Mouse (Mus musculus) adrenal gland, adult 2 months (tissue): Measurements from ENCODE around the gene Fam92a. TPM values are rescaled to one million over a fixed set of nuclear protein-coding genes. Genes with fewer than 3 reads are reported as not detected.
"Not testable (repeated sequence)": the region's sequence is repeated elsewhere in the genome, so short reads cannot be mapped to it uniquely, and the experiment has no call there.

Experiments
- DNase-seq: peaks from one replicate; pipeline ENCODE4 v3.0.0; 2021
- long read RNA-seq: library from polyadenylated mRNA; stranded (forward); transcript quantifications from one replicate; pipeline ENCODE4 v2.0.0, GENCODE M21; 2021
- polyA plus RNA-seq: library from polyadenylated mRNA; depleted of rRNA; stranded (reverse); fragments of >200 nt; gene quantifications from 2 replicates; pipeline ENCODE4 v1.2.3, GENCODE M21; 2012; rRNA removed
- total RNA-seq, 2 experiments: library from RNA; stranded (reverse); gene quantifications; 2 replicates each; pipeline ENCODE4 v1.2.3; 2021

Gene Fam92a
- 10 to 100 TPM; 32.3 to 38.2 TPM for total RNA-seq
- 2.6 and 4.4 TPM in 2 replicates for polyA plus RNA-seq
- long read RNA-seq, partial matches to known transcripts: 1 of 4 reads
- long read RNA-seq, other reads (novel, unspliced or antisense): 2 of 4 reads

DNA sequence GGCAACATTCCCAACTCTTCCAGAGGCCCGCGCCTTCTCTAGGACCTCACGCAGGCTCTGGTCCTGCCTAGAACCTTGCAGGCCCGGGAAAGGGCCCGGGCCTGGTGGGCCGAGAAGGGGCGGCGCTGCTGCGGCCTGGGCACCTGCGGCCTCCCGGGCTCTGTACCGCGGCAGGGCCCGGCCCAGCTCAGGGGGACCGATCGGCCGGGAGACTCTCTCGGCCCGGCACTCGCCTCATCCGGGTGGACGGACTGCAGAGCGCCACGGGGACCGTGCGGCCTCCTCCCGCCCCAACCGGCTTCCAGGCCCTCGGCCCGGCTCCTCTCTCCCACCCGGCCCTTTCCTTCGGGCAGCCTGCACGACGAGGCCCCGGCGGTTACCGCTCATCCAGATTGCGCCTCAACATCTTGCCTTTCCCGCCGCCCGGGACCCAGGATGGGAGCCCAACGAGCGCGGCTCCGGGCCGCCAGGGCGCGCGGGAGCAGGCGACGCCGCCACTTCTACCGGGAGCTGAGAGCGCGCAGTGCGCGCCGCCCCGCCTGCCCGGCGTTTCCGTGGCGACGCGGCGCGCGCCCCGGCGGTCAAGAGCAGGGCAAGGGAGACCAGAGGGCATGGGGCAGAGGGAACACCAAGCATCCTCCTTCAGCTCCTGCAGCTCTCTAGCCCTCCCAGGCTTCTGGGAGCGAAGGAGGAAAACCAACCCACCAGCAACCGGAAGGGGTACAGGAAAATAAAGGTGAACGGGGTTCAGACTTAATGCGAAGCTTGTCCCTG, at the start of gene Fam92a:
Gene Fam92a (minus strand): TSS at position 698 of the 774 bp plus-strand sequence.
- DNase-seq: peak; percentile 89

DNA sequence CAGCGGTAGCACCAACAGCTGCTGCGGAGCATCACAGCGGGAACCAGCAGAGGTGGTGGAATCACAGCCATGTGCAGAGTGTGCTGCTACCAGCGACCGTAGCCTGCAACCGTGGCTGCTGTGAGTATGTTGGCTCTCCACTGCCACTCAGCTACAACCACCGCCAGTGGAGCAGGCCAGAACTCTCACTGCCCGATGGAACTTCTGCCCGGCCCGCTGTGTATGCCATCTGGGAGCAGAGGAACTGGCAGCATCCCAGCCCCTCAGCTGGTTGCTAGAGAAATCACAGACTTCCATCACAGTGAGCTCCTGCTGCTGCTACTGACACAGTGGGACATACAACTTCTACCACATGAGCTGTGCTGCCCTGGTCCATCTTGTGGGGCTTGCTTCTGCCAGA, 7.2 kb upstream of the Fam92a start:
- DNase-seq: no peak

DNA sequence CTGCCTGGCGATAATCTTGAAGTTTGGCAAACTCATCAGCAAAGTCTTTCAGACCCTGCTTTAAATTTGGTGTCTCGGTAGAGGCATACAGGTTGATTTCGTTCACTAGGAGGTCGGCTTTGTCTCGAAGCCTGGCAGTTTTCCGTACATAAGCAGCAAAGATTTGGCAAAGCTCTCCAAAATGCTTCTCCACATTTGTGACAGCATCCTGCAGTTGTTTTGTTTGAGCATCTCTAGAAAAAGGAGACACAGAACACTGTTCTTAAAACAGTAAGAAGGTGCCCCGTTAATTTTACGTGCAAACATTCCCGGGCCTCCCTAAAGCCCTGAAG, 863 bp downstream of the Fam92a start:
- DNase-seq: no peak

DNA sequence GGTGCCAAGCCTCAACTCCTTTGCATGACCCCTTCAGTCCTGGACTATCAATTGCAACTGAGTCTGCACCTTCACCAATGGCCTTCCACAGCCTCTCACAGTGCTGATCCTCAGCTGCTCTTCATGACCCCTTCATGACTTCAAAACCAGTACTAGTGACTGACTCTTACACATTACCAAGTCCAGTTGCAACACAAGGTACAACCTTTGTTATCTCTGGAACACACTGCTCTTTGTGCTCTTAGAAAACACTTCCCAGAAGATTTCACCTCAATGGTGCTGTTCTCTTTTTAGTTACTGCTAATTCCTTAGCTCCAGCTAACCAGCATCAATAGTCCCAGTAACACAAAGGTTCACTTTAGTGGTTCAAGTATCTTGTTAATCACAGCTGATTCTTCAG, 24.2 kb downstream of the Fam92a start:
- no peak for DNase-seq

DNA sequence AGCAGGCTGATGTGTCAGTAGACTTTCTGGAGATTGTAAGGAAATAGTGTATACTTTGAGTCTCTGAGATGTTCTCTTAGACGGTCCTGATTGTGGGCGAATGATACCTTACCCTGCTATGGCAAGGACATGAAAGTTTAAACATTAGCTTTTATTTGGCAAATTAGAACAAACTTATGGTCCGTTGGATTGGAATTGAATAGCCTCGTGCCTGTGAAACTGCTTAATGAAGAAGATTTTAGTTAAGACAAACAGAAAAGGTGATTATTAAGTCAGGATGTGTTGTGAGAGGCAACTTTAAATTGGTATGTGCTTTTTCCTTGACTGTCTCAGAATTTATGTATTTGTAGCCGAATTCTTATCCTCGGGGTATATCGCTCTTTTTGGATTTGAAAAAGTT, 30.3 kb downstream of the Fam92a start:
- not testable (repeated sequence) for DNase-seq

DNA sequence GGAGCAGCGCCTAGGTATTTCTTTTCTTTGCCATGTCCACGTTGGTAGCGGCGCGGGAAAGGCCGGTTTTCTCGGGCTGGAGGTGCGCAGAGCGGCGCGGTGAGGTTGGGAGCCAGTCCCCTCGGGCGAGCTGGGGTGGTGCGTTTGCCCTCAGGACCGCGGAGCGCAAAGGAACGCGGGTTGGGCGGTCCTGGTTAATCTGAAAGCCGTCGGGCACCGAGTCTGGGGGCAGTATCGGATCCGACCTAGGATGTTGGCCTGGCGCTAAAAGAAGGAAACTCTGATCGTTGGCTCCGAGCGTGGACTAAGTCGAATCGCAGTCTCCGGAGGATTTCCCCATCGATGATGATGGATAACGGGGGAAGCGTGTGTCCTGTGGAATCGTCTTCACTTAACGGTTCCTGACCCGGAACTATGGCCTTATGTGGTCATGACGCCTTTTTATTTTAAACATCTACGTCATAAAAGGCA, 31.2 kb downstream of the Fam92a start:
- DNase-seq: peak; percentile 27

DNA sequence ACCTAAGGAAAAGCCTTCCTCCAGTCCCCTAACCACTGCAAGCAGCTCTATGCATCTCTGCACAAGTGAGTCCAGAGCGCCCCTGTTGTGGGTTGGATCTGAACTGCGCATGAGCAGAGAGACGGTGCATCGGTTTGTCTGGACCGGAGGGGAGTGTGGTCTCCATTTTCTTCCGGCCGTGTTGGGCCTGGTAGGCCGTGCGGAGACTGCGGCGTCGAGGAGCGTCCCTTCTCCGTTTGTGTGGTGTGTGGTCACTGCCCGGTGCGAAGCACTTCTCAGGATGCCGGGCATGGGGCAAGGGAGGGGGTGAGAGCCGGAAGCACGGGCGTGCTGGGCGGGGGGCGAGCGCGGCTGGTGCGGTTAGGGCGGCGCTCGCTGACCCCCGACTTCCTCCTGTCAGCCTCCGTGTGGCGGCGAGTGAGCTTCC, 31.7 kb downstream of the Fam92a start, which contains the start of gene Rbm12b1:
Gene Rbm12b1 (plus strand): TSS at position 124 of the 427 bp plus-strand sequence.
- peak; percentile 87 for DNase-seq

Other genes with a start within 250 kb of the Fam92a start
- gene Gm10604, start 190.8 kb downstream of the Fam92a start, total RNA-seq: not detected
- gene Gm10604, start 190.8 kb downstream of the Fam92a start, polyA plus RNA-seq: not detected in 2 replicates
- 10 to 100 TPM in 1 of 2 experiments, 1 to 10 TPM in 1; 9.5 to 10.1 TPM for gene Rbm12b2, start 82.6 kb downstream of the Fam92a start, total RNA-seq
- 0.26 and 0.35 TPM in 2 replicates for gene Rbm12b2, start 82.6 kb downstream of the Fam92a start, polyA plus RNA-seq
- 1 to 10 TPM; 8.7 to 9.2 TPM for gene Rbm12b1, start 31.8 kb downstream of the Fam92a start, total RNA-seq
- gene Rbm12b1, start 31.8 kb downstream of the Fam92a start, polyA plus RNA-seq: 2.7 and 3.1 TPM in 2 replicates